Mouse (Mus musculus): ENCODE measurements around the gene Arhgef7. TPM values are rescaled to one million over a fixed set of nuclear protein-coding genes. Genes with fewer than 3 reads are reported as not detected.

Gene Arhgef7
- polyA plus RNA-seq, 1 experiment from 2014 or later, result 27.3 TPM

GRCm38 (mm10) chr8:11728482-11729295, 1.2 kb downstream of the Arhgef7 start:
- no peak for ATAC-seq (replicated peaks; ENCODE audit: low FRiP score, low read depth)
- Histone ChIP-seq H3K27me3 (ENCODE audit: insufficient read depth, low read length) (peaks cover 36% of the 10 kb centered on the region), H3K9me3 (replicated peaks; ENCODE audit: low read length) (no peaks in the 10 kb centered on the region), H3K4me1 (replicated peaks; ENCODE audit: insufficient read depth, low read length) (no peaks in the 10 kb centered on the region), H3K27ac (no peak overlapping the region), H3K4me2 (ENCODE audit: low read length) (peak overlapping the region; percentile 97), H3K4me3 (replicated peaks; ENCODE audit: low read depth, low read length) (peak overlapping the region; percentile 59), H3K9ac (ENCODE audit: low read depth, low read length) (peak overlapping the region; percentile 40; the same call in 1 of the 2 replicates), H3K36me3 (ENCODE audit: insufficient read depth, low read length) (no peaks in the 10 kb centered on the region)
- WGBS, result 2% methylated on average over 54 of the region's 61 CpGs
- no peak for TF ChIP-seq CTCF (IDR thresholded peaks at IDR 0.05; ENCODE audit: low read depth)
- DNase-seq (ENCODE audit: low spot score), result peak; percentile 35

- Histone ChIP-seq H3K4me2 (ENCODE audit: low read length) (no peak overlapping the region), H3K9me3 (replicated peaks; ENCODE audit: low read length) (no peaks in the 10 kb centered on the region), H3K9ac (ENCODE audit: low read depth, low read length) (no peak overlapping the region), H3K36me3 (ENCODE audit: insufficient read depth, low read length) (no peaks in the 10 kb centered on the region), H3K4me1 (replicated peaks; ENCODE audit: insufficient read depth, low read length) (no peaks in the 10 kb centered on the region), H3K4me3 (replicated peaks; ENCODE audit: low read depth, low read length) (no peak overlapping the region), H3K27ac (no peak overlapping the region), H3K27me3 (ENCODE audit: insufficient read depth, low read length) (peaks cover 34% of the 10 kb centered on the region)
- TF ChIP-seq CTCF (IDR thresholded peaks at IDR 0.05; ENCODE audit: low read depth), result no peak
- no peak for ATAC-seq (replicated peaks; ENCODE audit: low FRiP score, low read depth)
- WGBS, result 66% methylated on average over 12 of the region's 12 CpGs
- no peak for DNase-seq (ENCODE audit: low spot score)
These were observed 2.9 kb downstream of the Arhgef7 start for GRCm38 (mm10) chr8:11730271-11730940.

- Histone ChIP-seq H3K4me3 (replicated peaks; ENCODE audit: low read depth, low read length) (no peak overlapping the region), H3K36me3 (ENCODE audit: insufficient read depth, low read length) (no peaks in the 10 kb centered on the region), H3K4me1 (replicated peaks; ENCODE audit: insufficient read depth, low read length) (no peaks in the 10 kb centered on the region), H3K27ac (no peak overlapping the region), H3K27me3 (ENCODE audit: insufficient read depth, low read length) (peaks cover 4% of the 10 kb centered on the region; the same call in 1 of the 2 replicates), H3K9me3 (replicated peaks; ENCODE audit: low read length) (no peaks in the 10 kb centered on the region), H3K9ac (ENCODE audit: low read depth, low read length) (no peak overlapping the region), H3K4me2 (ENCODE audit: low read length) (no peak overlapping the region)
- ATAC-seq (replicated peaks; ENCODE audit: low FRiP score, low read depth), result peak; percentile 83
- TF ChIP-seq CTCF (IDR thresholded peaks at IDR 0.05; ENCODE audit: low read depth), result no peak
- no peak for DNase-seq (ENCODE audit: low spot score)
- WGBS, result 75% methylated on average over 15 of the region's 15 CpGs
These were observed 8.2 kb downstream of the Arhgef7 start for GRCm38 (mm10) chr8:11735672-11736235.

DNA sequence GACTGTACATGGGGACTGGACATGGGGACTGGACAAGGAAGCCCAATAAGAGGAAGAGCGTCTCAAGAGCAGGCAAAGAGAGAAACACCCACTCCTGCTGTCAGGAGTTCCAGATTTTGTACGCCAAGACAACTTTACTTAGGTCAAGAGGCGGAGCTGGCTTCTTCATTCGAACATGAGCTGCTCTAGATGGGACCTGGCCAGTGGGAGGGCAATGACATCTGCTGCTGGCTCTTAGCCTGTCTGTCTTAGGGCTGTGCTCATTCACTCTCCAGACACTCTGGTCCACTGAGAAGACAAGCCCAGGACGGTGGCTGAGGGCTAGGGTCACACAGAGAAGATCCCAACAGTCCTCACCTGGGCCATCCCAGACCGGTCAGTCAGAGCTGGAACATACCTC, 9.6 kb downstream of the Arhgef7 start:
- TF ChIP-seq CTCF (IDR thresholded peaks at IDR 0.05; ENCODE audit: low read depth), result no peak
- no peak for DNase-seq (ENCODE audit: low spot score)
- Histone ChIP-seq H3K4me3 (replicated peaks; ENCODE audit: low read depth, low read length) (no peak overlapping the region), H3K4me2 (ENCODE audit: low read length) (no peak overlapping the region), H3K4me1 (replicated peaks; ENCODE audit: insufficient read depth, low read length) (no peaks in the 10 kb centered on the region), H3K36me3 (ENCODE audit: insufficient read depth, low read length) (no peaks in the 10 kb centered on the region), H3K9ac (ENCODE audit: low read depth, low read length) (no peak overlapping the region), H3K9me3 (replicated peaks; ENCODE audit: low read length) (no peaks in the 10 kb centered on the region), H3K27ac (no peak overlapping the region), H3K27me3 (ENCODE audit: insufficient read depth, low read length) (no peaks in the 10 kb centered on the region)
- WGBS, result 80% methylated on average over 6 of the region's 6 CpGs
- no peak for ATAC-seq (replicated peaks; ENCODE audit: low FRiP score, low read depth)

DNA sequence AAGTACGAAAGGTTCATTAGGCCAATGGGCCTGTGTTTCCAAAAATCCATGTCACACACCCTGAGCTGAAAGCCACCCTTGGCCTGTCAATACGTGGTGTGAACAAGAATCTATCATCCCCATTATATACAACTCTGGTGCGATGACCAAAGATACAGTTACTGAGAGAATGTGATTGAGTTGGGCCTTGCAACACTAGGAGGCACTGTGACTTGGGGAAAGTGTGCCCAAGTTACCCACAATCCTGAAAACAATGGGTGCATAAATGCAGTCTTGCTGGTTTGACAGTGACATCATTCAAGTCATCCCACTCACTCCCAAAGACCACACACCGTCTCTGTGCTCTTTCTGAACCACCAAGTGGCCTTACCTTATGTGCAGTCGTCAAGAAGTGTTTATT, 11.6 kb downstream of the Arhgef7 start:
- no peak for DNase-seq (ENCODE audit: low spot score)
- Histone ChIP-seq H3K4me1 (replicated peaks; ENCODE audit: insufficient read depth, low read length) (no peaks in the 10 kb centered on the region), H3K4me2 (ENCODE audit: low read length) (no peak overlapping the region), H3K9me3 (replicated peaks; ENCODE audit: low read length) (no peaks in the 10 kb centered on the region), H3K36me3 (ENCODE audit: insufficient read depth, low read length) (no peaks in the 10 kb centered on the region), H3K27me3 (ENCODE audit: insufficient read depth, low read length) (no peaks in the 10 kb centered on the region), H3K4me3 (replicated peaks; ENCODE audit: low read depth, low read length) (no peak overlapping the region), H3K27ac (no peak overlapping the region), H3K9ac (ENCODE audit: low read depth, low read length) (no peak overlapping the region)
- WGBS, result 82% methylated on average over 5 of the region's 5 CpGs
- no peak for ATAC-seq (replicated peaks; ENCODE audit: low FRiP score, low read depth)
- TF ChIP-seq CTCF (IDR thresholded peaks at IDR 0.05; ENCODE audit: low read depth), result peak; percentile 22; the same call in 1 of the 2 replicates

DNA sequence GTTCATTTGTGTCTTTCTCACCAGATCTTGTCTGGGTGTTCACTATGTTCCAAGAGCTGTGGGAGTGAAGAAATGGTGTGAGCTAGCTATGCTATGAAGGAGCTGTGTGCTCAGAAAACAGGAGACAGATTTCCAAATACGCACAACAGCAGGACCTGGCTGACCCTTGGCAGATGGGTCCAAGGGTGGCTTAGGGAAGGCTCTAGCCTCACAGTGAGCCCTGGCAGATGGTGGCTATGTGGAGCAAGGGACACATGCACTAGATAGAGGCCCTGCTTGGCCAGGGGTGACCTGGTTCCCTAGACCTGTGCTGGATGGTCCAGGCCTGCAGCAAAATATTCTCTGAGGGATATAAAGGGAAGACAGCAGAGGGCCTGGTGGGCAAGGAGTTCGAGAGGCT, 13.3 kb downstream of the Arhgef7 start:
- Histone ChIP-seq H3K27me3 (ENCODE audit: insufficient read depth, low read length) (no peaks in the 10 kb centered on the region), H3K4me2 (ENCODE audit: low read length) (no peak overlapping the region), H3K4me1 (replicated peaks; ENCODE audit: insufficient read depth, low read length) (no peaks in the 10 kb centered on the region), H3K9me3 (replicated peaks; ENCODE audit: low read length) (no peaks in the 10 kb centered on the region), H3K27ac (no peak overlapping the region), H3K9ac (ENCODE audit: low read depth, low read length) (no peak overlapping the region), H3K4me3 (replicated peaks; ENCODE audit: low read depth, low read length) (no peak overlapping the region), H3K36me3 (ENCODE audit: insufficient read depth, low read length) (no peaks in the 10 kb centered on the region)
- WGBS, result 88% methylated on average over 2 of the region's 2 CpGs
- no peak for DNase-seq (ENCODE audit: low spot score)
- peak; percentile 47; the same call in 1 of the 2 replicates for ATAC-seq (replicated peaks; ENCODE audit: low FRiP score, low read depth)
- TF ChIP-seq CTCF (IDR thresholded peaks at IDR 0.05; ENCODE audit: low read depth), result no peak

All from kidney, postnatal 0 days (tissue).